Mouse (Mus musculus) CD8-positive naive resting alpha-beta T cell, adult 2 months (primary cell): Measurements from ENCODE around the gene Ifitm10.
"Not testable (repeated sequence)": the region's sequence is repeated elsewhere in the genome, so short reads cannot be mapped to it uniquely, and the experiment has no call there.

Experiments used
- DNase-seq, 2 experiments: peaks; one replicate each; pipeline ENCODE4 v3.0.0; 2022; ENCODE audit warnings: low read depth in 2 of 2, low spot score in 2 of 2

Gene Ifitm10

GRCm38 (mm10) chr7:142369820-142370219 is 3.7 kb downstream of the Ifitm10 start:
- no peak for DNase-seq

GRCm38 (mm10) chr7:142368856-142369255 is 4.7 kb downstream of the Ifitm10 start:
- no peak for DNase-seq

GRCm38 (mm10) chr7:142363107-142363506 is 10.4 kb downstream of the Ifitm10 start:
- no peak for DNase-seq

- no peak for DNase-seq
Observed at GRCm38 (mm10) chr7:142360743-142361142, 12.8 kb downstream of the Ifitm10 start.

- no peak for DNase-seq
Observed at GRCm38 (mm10) chr7:142359129-142359528, 14.4 kb downstream of the Ifitm10 start.

GRCm38 (mm10) chr7:142357566-142357965 is 16.0 kb downstream of the Ifitm10 start:
- no peak for DNase-seq

GRCm38 (mm10) chr7:142354661-142355233 is 18.8 kb downstream of the Ifitm10 start:
- DNase-seq, result no peak

GRCm38 (mm10) chr7:142353854-142354253 is 19.7 kb downstream of the Ifitm10 start:
- DNase-seq, result peak; percentile 62 to 69

GRCm38 (mm10) chr7:142351569-142351968 is 22.0 kb downstream of the Ifitm10 start:
- no peak for DNase-seq

GRCm38 (mm10) chr7:142349308-142349961 is 24.1 kb downstream of the Ifitm10 start:
- no peak for DNase-seq

- no peak for DNase-seq
Observed at GRCm38 (mm10) chr7:142347542-142347941, 26.0 kb downstream of the Ifitm10 start.

- no peak for DNase-seq
Observed at GRCm38 (mm10) chr7:142342247-142342640, 31.3 kb downstream of the Ifitm10 start.

GRCm38 (mm10) chr7:142341564-142342246 is 31.8 kb downstream of the Ifitm10 start:
- no peak for DNase-seq

GRCm38 (mm10) chr7:142340269-142340970 is 33.1 kb downstream of the Ifitm10 start:
- DNase-seq, result peak; percentile 35 to 42

- no peak for DNase-seq
Observed at GRCm38 (mm10) chr7:142335151-142335550, 38.4 kb downstream of the Ifitm10 start.

- DNase-seq, result peak; percentile 86 to 87
Observed at GRCm38 (mm10) chr7:142334246-142334645, 39.3 kb downstream of the Ifitm10 start.

GRCm38 (mm10) chr7:142332741-142333140 is 40.8 kb downstream of the Ifitm10 start:
- DNase-seq, result not testable (repeated sequence)

GRCm38 (mm10) chr7:142331281-142331680 is 42.3 kb downstream of the Ifitm10 start:
- DNase-seq, result no peak

GRCm38 (mm10) chr7:142330271-142330724 is 43.3 kb downstream of the Ifitm10 start:
- DNase-seq, result no peak

- no peak for DNase-seq
Observed at GRCm38 (mm10) chr7:142328507-142328906, 45.0 kb downstream of the Ifitm10 start.

- DNase-seq, result no peak
Observed at GRCm38 (mm10) chr7:142326714-142327445, 46.7 kb downstream of the Ifitm10 start.
